Mouse (Mus musculus) small intestine, adult 2 months (tissue): ENCODE results near the gene Rimklb.

Experiments
- CTCF ChIP-seq: fragments of 200-500 bp; IDR thresholded peaks from 2 replicates; pipeline ENCODE4 v1.5.1; 2012; ENCODE audit warnings: low read depth, mild to moderate bottlenecking, control low read depth, inconsistent platforms, low read length, moderate library complexity, mixed read lengths; ENCODE audit not compliant: insufficient replicate concordance, insufficient read length; ENCODE audit errors: extremely low read depth
- POLR2A ChIP-seq: fragments of 200-500 bp; IDR thresholded peaks from 2 replicates; pipeline ENCODE4 v1.6.1; 2012; ENCODE audit warnings: low read depth, mild to moderate bottlenecking, control low read depth, inconsistent platforms, low read length, moderate library complexity

- TF ChIP-seq CTCF (no peak), POLR2A (no peak)
These were observed 7.0 kb upstream of the Rimklb start, which contains the start of gene Mfap5 for GRCm38 (mm10) chr6:122505545-122505944.
